Mouse (Mus musculus) layer of hippocampus, adult 9-10 months (tissue): ENCODE data around the gene Dnajc1.

ENCODE experiments used
- DNase-seq: peaks from one replicate; pipeline ENCODE4 v3.0.0; 2022; ENCODE audit warnings: low spot score

Gene Dnajc1

DNA sequence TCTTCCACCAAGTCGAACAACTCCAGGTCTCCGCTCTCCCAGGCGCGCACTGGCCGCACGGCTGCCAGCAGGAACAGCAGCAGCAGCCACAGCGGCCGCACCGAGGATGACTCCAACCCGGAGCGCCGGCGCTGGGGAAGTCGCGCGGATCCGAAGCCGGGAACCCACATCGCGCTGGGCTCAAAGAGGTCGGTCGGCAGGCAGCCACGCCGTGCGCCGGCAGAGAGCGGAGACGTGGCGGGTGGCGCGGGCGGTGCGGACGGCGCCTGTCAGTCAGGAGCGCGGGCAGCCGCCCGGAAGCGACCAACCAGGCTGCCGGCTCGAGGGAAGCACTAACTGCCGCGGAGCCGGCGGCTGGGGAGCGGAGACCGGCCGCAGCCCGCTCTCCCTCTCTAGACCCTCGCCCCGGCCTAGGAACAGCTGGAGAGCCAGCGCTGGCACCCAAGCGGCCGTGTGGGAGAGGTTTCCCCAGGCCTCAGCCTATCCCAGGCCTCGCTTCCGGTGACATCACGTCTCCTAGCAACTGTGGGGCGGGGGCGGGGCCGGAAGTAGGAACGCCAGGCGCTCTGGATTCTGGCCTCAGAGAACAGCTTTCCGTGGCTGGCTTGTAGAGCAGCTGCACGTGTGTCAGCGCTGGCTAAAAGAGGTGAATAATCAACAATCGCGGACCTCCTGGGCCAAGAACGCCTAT is at the start of gene Dnajc1:
TSS of gene Dnajc1 (minus strand) at position 500 of the 691 bp plus-strand sequence.
- peak; percentile 56 for DNase-seq

DNA sequence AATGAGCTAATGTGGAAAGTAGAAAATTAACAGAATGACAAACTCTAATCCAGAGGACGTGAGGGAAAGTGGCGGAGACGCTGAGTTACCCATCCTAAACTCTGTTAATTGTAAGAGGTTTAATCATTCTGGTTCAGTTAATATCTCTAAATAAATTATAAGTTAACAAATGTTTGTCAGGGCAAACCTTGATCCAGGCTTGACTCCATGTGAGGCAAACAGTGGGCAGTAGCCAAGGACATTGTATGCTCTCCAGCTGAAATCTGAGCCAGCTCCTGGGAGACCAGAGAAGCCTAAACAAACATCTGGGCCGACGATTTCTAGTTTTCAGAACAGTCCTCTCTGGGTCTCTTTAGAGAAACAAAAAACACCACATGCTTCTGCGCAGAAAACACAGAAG is 49.2 kb upstream of the Dnajc1 start:
- DNase-seq = no peak

- no peak for DNase-seq
Observed at GRCm38 (mm10) chr2:18415242-18415641, 22.6 kb upstream of the Dnajc1 start.

- DNase-seq = no peak
Observed at GRCm38 (mm10) chr2:18403679-18404078, 11.0 kb upstream of the Dnajc1 start.

GRCm38 (mm10) chr2:18401771-18402170 is 9.1 kb upstream of the Dnajc1 start:
- no peak for DNase-seq

DNA sequence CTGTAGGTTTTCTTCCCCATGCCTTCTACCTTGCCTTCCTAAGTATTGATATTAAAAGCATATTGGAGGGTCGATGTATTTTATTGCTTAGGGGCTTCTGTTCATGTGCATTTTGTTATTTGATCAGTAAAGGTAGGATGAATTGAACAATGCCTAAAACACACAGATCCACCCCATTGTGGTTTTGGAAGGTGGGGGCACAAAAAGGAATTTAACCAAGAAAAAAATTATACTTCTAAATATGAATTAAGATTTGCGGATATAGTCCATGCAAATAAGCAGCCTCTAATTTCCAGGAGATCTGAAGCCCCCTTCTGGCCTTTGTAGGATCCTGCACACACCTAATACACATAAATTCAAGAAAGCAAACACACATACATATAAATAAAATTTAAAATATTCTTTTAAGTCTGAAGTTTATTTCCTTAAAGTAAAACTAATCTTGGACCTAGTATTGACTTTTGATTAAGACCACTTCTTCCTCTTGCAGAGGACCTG is 441 bp upstream of the Dnajc1 start:
- DNase-seq = no peak

DNA sequence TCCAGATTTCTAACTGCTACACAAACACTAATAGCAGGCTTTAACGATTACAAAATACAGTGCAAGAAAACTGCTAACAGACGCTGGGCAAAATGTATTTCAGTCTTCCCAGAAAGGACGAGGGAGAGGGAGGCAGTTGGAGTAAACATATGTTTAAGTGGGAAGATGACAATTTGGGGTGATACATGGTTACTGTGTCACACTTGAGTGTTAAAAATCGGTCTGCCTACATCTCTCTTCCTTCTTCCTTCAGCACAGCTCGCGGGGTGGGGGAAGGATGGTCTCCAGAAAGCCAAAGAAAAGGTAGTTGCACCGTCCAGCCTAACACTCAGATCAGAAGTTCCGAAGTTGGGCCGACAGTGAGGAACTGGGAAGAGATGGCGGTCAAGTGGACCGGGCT is 769 bp downstream of the Dnajc1 start:
- DNase-seq = no peak

DNA sequence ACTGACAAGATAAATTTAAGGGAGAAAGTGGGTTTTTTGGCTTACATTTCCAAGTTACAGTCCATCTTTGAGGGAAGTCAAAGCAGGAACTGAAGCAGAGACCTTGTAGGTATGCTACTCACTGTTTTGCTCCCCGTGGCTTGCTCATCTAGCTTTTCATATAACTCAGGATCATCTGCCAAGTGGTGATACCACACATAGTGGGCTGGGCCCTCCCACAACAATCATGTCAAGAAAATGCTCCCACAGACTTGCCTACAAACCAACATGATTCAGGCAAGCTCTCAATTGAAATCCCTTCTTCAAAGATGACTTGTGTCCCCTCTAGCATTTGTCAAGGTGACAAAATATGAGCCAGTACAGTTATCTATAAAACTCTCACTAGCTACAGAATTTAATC is 3.0 kb downstream of the Dnajc1 start:
- no peak for DNase-seq

- no peak for DNase-seq
Observed at GRCm38 (mm10) chr2:18381662-18382061, 11.0 kb downstream of the Dnajc1 start.

DNA sequence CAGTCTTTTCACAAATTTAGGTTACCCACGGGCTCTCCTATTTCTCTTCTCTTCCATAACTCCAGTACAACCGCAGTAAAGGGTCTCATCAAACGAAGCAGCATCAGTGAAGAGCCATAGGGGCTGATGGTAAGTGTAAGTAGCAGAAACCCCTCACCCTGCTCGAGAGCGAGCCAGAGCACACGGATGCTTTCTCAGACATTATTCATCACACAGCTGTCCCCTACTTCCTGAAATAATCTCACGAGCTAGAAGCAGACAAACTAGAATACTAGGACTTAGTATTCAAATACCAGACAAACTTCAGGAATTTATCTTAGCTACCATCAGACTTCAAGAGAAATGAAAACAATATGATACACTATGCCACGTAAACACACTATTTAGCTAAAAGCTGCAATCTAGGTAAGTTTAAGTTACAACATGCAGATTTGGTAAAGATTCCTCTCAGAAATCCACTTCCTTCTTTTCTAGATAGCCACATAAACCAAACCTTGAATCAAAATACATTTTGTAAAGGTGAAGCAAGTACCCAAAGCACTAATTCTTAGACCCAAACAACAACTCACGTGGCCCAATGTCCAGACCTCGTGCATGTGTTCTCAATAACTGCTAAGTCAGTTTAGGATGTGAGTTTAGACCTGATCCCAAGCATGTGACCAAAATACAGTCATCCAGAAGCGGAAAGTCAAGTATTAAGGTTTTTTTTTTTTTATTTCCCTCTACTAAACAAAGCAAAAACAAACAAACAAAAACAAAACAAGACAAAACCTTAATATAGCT is 20.0 kb downstream of the Dnajc1 start:
- DNase-seq = no peak

- no peak for DNase-seq
Observed at GRCm38 (mm10) chr2:18370794-18371498, 21.7 kb downstream of the Dnajc1 start.

- no peak for DNase-seq
Observed at GRCm38 (mm10) chr2:18364402-18364801, 28.2 kb downstream of the Dnajc1 start.

DNA sequence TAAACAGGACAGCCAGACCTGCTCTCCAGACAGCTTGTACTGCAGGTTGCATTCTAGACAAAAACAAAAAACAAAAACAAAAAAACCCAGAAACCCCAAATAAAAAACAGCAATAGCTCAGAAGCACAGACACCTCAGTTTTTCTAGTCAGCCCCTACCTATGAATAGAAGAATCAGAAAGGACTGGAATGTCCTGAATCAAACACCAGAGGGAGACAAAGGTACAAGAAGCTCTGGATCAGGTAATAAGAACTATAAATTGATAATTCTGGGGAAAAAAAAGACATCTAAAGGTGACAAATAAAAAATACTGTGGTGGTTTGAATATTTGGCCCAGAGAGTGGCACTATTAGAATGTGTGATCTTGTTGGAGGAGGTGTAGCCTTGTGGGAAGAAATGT is 37.3 kb downstream of the Dnajc1 start:
- DNase-seq = peak; percentile 31

- DNase-seq = no peak
Observed at GRCm38 (mm10) chr2:18352620-18353019, 40.0 kb downstream of the Dnajc1 start.

GRCm38 (mm10) chr2:18343464-18343863 is 49.2 kb downstream of the Dnajc1 start:
- DNase-seq = no peak

DNA sequence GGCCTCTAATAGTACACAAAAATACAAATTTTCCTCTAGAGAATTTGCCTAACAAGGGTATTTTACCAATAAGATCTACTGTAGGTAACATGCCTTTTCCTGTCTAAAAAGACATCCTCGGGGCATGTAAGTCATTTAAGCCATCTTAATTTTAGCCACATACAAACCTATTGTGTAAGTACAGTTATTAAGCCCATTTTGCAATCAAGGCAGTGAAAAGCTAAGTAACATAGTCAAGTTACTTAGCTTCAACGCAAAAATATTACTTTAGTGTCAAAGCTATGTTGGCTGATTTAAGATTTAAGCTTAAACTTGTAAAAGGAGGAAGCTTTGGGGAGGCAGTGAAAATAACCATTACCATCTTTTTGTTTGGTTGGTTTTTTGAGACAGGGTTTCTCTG is 74.0 kb downstream of the Dnajc1 start:
- DNase-seq = no peak

DNA sequence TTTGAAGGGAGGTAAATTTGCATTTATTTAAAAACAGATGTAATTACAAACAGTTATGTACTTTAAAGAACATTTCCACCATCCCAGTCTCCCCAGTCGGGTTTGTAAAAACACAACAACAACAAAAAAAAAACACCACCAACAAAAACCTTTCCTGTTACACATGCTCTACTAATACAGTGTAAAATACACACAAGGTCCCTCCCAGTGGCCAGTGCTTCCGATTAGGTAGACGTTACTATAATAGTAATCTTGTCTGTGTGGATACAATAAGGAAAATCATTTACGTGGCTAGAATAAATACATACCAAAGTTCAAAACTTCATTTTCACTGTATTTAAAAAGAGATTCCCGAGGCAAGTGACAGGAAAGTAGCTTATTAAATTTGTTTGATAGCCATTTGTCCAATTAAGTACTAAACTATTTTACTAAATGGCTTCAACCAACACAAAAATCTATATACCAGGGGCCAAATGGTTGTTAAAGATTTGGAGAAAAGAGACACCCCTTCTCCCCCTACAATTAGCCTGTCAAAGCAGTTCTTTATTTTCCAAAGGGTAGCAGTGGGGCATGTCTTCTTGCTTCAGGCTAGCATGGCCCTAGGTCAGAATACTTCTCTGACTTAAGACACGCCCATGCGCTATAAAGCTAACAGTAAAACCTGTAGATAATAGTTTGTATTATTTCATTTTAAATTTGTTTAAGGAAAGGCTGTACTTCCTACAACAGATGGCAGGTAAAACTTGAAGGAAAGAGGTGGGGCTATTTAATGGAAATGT is 74.9 kb downstream of the Dnajc1 start:
- DNase-seq = no peak

DNA sequence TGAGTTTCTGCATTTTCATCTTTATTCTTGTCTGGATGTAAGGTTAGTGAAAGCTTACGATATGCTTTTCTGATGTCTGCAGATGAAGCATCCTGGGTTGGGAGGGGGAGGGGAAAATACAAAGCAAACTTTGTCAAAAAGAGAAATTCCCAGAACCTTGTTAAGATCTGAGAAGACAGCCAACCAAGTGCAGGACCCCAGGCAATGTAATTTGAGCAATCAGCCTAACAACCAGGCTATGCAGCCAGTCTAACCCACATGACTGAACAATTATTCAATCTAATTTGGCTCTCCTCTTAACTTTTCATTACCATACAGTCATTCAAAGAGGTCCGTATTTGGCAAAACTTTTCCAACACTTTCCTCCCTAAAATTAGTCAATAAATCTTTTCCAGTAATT is 75.7 kb downstream of the Dnajc1 start:
- DNase-seq = no peak

GRCm38 (mm10) chr2:18310261-18311104 is 82.1 kb downstream of the Dnajc1 start:
- no peak for DNase-seq

GRCm38 (mm10) chr2:18307440-18308305 is 85.0 kb downstream of the Dnajc1 start:
- DNase-seq = no peak
